Mouse (Mus musculus) ovary, adult 18-20 months (tissue): Measurements from ENCODE around the gene Fzr1.
A peak's percentile ranks its signal among the peaks of the same experiment; 100 is the strongest.

Source experiments
- DNase-seq: peaks from one replicate; pipeline ENCODE4 v3.0.0; 2022; ENCODE audit warnings: low spot score, mixed read lengths

The Fzr1 gene

DNA sequence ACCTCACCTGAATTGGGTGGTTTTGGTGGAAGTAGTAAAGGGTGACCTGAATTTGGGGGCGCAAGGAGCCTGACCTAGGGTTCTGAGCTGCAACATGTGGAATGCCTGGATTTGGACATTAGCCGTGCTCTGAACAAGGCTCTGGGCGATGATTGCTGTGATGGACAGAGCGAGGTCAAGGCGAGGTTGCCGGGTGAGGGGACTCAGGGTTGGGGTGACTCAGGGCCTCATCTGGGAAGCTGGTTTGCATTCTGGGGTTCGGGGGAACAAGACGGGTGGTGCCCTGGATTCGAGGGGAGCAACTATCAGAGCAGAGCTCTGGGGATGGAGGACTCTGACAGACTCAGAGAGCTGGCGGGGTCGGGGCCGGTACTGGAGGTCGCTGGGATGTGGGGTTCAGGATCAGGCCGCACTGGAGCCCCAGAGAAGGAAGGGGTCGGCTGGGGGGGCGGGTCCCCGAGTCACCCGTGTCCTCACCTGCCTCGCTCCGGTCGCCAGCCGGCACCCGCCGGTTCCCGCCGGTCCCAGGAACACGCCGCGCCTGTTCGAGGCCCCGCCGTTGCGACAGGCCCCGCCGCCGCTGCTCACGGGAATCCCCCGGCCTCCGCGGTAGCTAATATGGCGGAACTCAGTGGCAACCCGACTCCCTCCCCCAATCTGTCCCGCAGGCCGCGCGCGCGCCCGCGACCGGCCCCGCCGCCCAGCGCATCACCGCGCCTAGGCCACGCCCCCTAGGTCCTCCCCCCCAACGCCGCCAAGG is at the start of gene Fzr1:
TSS of gene Fzr1 (minus strand) at position 724 of the 760 bp plus-strand sequence.
- no peak for DNase-seq

DNA sequence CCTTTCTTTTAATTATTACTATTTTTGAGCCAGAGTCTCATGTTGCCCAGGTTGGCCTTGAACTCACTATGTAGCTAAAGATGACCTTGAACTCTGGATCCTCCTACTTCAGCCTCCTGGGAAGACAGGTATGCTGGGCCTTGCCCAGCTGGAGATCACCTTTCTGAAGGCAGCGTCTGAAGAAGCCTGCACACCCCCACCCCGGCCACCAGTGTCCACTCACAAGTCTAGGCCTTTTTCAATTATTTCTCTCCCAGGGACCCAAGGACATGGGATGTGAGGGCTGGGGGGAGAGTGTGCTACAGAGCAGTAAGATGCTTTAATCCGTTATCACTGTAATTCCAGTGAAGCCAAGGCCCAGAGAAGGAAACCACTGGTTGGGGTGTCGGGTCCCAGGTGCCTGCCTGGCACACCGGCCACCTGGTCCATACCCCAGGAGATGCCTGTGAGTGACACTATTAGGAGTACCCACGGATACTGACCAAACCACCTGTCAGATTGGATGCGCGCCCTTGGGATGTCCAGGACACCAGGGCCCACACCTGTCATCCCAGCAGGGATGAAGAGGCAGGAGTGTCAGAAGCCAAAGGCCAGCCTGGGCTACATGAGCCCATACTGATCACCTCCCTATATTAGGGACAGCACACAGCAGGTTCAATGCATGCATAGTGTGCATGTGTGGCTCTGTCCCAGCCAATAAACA is 49.6 kb upstream of the Fzr1 start:
- DNase-seq, result no peak

DNA sequence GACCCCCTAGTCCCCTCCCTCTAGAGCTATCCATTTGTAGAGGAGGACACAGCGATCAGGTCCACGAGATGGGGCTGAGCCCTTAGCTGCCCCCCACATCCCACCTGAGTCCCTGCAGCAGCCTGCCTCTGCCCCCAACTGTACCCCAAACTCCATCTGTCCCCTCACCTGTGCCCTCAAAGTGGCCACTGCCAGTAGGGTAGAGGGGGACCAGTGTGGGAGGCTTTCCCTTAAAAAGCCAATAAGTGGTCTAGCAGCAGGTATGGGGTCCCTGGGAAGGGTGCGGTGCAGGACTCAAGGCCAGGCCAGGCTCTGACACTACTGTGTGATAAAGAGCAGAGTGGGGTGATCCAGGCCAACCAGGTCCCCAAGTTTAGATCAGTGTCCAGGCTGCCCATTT is 49.0 kb upstream of the Fzr1 start:
- no peak for DNase-seq

DNA sequence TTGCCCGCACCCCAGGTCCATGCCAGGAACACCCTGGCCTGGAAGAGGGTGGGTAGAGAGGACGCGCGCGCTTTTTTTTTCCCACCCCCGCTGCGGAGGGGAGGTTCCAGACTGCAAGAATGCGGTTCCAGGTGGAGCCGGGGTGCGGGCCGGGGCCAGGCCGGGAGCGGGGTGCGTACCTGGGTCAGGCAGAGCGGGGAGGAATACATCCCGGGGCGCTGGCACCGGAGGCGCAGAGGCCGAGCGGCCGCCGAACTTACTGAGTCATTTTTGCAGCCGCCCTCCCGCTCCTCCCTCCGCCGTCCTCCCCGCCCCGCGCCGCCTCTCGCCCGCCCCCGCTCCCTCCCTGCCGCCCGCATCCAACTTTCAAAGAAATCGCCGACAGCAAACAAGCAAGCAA is 48.6 kb upstream of the Fzr1 start:
- peak; percentile 47 for DNase-seq

DNA sequence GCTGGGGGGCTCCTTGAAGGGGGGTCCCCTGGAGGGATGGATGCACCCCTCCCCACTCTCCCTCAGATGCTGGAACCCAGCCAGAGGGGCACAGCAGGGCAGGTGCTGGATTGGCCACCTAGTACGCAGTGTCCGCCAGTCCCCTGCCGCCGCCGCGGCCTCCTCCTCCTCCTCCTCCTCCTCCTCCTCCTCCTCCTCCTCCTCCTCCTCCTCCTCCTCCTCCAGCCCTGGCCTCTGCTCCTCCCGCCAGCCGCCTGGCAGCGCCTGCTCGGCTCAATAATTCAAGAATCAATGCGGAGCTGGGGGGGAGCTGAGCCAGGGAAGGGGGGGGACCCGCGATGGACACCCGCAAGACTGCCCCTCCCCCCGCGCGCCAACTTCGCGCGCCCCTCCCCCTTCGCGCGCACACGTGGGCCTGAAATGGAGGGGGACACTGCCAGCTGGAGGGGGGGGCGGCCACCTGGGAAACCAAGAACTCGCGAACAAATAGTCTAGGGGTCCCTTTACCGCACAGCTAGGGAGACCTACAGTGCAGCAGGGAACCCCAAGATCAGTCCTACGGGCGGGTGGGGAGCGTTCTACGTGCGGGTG is 47.9 kb upstream of the Fzr1 start:
- DNase-seq, result peak; percentile 15

DNA sequence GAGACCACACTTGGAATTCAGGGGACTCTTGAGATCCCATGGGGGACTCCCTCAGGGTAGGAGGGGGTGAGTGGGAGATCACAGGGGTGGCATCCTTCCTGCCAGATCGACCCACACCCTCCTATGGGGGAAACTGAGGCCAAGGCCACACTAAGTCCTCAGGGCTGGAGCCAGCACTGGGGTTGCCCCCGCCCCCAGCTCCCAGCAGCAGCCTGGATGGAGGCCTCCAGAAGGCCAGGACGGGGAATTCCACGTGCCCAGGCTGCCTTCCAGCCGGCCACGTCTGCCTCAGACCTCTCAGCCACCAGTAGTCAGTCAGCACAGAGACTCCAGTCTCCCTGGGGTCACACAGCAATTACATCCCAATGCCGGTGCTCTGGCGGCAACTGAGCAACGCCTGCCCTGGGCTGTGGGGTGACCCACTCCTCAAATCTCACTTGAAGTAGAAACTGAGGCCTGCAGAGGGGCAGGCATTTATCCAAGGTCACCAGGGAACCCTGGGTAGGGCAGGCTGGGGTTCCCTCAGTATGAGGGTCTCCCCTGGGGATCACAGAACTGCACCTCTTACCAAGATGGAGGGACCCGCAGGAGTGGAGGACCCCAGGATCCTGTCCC is 47.0 kb upstream of the Fzr1 start:
- peak; percentile 34 for DNase-seq

DNA sequence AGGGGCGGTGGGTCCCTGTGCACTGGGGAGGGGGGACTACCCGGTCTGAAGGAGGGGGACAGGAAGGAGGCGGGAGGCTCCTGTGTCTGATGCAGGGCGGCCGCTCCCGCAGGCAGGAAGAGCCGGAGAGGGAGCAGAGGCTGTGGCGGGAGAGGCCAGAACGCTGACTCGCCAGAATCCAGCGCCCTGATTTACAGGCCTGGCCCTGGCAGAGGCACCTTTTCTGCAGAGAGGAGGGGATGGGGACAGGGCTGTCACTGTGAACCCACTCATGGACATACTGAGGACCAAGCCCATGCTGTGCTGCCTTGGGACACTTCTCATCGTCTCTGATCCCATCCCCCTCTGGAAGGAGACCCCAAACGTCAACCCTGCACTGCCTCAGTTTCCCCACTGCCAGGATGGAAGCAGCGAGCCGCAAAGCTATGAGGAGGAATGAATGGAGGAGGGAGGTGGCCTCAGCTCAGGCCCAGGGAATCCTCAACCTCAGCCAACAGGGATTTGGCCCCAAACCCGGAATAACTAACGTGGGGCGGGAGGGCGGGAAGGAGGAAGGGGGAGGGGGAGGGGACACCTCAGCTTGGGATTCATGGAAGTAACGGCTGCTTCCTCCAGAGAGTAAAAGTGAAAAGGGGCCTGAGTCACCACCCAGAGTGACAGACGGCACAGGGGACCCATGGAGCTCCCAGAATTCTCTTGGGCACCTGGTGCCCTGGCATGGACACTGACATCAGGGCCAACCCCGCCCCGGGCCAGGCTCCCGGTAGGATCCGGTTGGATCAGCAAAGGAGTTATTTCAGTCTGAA is 46.1 kb upstream of the Fzr1 start:
- peak; percentile 22 for DNase-seq

DNA sequence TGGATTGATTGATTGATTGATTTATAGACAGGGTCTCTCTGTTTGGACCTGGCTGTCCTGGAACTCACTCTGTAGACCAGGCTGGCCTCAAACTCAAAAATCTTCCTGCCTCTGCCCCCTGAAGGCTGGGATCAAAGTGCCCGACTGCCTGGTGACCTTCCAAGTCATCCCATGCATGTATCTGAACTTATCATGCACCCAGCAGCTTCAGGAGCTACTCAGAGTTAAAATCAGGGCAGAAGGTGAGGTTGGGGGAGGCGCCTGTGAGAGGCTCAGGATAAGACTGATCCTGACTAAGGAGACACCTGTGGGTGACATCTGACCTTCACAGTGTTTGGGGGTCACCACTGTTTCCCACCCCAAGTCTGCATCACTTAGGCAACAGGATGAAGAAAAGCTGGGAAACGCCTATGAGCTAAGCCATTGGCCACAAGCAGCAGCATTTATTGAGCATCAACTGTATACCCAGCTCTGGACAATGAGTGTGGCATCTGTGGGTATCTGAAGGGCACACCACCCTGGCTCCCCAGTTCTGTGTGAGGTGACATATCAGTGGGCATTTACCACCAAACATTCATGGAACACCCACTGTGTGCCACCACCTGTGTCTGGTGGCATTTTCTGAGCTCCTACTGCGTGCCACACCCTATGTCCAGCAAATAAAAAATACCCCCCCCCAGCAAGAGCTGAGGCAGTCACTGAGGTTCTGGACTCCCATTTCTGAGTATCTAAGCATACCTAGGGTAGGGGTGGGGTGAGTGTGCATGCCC is 45.3 kb upstream of the Fzr1 start:
- DNase-seq, result no peak

DNA sequence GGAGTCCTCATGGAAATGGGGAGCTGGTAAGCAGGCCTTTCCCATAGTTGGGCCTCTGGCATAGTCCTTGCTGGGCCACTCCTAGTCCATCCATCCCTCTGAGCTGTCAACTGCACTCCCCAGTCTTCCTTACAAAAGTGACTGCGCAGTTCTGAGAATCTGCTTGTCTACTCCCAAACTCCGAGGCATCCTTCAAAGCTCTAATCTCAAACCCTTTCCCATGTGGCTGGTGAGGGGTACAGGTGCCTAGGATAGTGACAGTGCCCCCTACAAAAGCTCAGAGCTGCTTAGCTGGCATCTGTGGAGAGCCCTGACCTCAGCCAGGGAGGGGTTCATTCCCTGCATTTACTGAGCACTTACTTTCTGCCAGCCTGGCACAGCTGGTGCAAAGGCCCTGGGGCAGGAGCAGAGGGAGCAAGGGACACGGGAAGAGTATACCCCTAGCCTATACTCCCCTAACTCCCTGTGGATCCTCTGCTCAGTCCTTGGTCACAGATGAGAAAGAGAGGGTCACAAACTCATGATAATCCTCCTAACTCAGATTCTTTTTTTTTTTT is 44.4 kb upstream of the Fzr1 start:
- DNase-seq, result peak; percentile 1

DNA sequence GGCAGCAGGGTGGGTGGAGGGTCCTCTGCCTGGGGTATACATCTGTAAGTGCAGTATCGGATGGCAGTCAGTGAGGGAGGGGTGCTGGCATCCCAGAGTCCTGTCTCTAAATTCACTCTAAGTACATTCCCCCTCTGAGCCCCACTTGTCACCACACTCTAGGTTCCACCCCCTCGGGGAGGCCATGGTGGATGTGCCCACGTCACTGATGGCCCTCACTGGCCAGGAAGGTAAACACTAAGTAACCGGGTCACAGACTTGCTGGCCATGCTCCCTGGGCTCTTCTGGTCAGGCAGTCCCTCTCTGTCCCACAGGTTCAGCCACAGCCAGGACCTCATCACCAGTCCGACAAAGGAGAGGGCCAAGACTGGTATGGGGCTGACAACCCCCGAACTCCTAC is 43.9 kb upstream of the Fzr1 start:
- no peak for DNase-seq

DNA sequence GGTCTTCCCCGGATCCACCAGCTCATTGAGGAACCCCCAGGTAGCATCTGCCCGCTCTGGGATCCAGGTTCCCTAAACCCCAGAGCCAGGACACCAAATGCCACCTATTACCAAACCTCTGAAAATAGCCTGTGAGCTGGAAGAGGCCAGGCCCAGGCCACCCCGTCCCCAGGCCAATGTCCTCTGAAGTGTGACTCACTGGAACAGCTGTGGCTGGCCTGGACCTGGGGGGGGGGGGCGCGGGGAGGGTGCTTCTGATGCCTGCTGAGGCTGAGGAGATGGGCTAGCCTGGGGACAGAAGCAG is 43.4 kb upstream of the Fzr1 start:
- DNase-seq, result no peak

DNA sequence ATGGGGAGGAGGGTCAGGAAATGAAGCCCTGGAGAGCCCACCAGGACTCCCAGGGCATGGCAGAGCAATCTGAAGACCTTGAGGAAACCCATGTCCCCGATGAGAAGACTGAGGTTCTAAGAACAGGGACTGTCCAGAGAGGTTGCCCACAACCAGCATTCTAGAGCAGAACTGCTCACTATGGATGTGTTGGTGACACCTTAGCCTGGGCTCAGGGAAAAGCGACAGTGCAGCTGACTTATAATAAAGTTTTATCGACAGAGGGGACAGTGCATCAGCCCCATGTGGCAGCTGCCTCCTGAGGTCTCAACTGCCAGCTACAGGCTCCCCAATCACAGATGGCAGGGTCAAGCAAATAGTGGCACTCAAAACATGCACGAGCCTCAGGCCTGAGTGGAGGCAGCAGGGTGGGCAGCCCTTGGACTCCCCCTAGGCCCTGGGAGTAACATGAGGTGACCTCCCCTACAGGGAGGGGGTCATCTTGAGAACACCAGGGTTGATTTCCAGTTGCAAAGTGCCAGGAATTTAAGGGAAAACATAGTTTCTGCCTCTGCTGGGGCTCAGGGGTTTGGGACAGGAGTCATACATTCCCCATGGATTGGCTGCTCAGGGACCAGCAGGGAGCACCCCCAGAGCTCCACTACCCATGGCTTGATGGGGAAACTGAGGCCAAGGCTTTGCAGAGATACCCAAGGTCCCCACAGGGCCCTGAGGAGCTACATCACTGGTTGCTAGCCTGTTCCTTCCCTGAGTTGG is 42.9 kb upstream of the Fzr1 start:
- peak; percentile 1 for DNase-seq

DNA sequence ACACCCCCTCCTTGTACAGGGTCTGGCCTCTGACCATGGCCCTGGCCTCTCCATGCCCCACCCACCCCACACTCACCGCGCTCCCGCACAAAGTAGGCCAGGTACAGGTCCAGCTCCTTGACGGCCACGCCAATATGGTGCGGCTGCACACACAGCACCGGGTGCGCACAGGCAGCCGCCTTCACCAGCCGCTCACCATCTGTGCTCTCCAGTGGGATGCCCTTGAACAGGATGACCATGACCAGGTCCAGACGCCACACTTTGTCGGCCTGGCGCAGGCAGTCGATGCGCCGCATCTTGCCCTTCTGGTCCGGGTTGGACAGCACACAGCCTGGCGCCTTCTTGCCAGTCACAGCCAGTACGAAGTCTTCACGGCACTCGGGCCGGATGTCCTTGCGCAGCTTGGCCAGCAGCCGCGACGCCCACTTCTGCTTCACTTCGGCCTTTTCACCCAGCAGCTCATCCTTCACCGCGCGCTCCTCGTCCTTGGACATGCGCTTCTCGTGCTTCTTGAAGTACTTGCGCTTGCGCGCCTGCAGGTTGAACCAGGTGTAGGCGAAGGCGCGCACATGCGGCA is 42.0 kb upstream of the Fzr1 start:
- peak; percentile 70 for DNase-seq

DNA sequence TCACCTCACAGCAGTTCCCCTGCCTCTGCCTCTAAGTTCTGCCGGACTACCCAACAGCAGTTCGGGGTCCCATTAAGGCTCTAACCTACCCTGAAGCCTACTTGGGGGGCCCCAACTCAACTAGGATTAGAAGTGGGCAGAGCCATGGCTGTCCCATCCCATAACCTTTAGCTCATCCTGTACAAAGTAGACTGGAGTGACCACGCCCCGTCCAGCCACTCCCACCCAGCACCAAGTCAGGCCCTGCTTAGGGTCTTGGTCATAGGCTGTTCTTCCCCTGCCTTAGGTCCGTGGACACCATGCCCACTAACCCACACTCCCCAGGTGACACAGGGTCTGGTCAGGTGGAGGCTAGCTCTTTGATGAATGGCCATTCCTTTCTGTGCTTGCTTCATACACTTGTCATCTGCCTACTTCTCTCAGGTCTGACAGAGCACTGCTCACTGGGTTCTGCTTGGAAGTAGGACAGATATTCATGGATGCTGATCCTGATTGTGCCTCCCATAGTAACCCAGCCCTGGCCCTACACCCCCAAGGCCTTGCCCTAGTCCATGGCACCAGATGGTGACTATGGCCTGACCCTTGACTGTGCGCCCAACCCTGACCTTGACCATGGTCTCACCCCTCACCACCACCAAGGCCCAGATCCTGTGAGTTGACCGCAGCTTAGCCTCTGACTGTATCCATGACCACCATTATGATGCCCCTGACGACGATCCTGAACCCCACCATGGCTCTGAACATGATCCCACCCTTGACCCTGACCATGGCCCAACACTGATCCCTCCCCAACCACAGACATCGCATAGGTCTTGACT is 41.0 kb upstream of the Fzr1 start:
- peak; percentile 2 for DNase-seq

DNA sequence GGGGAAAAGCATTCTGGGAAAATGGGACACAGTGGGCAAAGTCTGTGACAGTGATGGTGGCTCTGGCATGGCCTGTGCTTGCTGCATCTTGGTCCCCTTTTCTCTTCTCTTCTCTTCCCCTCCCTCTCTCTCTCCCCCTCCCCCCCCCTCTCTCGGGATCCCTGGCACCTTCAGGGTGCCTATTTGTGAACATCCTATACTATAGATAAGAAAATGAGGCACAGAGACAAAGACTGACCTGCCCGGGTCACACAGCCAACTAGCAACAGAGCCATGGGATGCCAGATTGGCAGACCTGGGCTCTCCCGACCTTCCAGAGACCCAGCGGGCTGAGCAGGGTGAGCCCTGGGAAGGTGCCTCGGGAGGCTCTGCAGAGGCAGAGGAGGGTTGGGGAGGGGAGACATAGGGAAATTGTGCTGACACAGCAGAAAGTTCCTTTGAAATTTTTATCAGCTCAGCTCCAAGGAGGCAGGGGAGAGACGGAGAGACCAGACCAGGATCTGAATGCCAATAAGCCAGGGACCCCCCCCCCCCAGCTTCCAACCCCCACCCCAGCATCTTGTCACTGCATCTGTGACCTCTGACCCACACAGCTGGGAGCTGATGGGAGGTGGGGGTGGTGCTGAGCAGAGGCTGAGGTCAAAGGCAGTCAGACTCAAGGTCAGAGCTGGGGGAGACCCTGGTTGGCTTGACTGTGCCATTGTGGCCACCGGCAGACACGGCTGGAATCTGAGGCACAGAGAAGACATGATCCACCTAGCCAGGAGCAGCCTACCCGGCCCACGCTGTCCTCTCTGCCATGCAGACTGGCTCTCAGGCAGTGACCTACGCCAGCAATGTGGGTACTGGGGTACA is 40.1 kb upstream of the Fzr1 start:
- no peak for DNase-seq

DNA sequence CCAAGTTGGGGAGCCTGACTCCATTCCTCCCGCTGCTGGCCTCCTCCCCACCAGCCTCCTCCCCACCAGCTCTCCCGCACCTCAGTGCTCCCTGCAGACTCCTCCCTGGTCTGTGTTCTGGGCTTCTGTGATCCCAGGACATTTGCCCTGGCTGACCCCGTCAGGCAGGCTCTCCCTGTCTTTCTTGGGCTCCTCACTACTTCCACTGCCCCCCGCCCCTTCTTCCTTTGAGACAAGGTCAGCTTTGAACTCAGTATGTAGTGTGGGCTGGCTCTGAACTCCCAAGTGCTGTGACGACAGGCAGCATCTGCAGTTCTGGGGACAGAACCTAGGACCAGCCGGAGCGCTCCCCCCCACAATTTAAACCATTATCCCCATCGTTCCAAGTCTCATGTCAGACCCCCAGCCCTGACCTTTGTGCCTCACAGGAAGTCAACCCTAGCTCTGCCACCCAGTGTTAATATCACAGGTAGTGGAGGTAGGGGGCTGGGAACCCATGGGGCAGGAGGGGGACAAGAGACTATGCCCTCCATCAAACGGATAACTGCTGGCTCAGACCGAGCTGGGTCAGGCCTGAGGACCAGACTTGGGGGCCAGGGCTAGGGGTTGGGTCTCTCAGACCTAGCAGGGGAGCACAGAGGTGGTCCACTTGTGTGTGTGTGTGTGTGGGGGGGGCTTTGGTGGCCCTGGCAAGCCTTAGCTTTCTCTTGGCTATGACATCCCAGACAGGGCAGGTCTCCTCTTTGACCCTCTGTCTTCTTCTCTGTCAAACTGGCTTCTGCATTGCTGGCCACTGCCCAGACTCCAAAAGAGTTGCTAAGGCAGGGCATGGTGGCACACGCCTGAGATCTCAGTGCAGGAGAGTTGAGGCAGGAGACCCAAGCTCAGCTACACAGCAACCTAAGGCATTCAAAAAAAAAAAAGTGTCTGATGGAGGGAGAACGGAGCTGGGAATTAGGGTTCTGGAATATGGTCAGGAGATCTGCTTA is 39.2 kb upstream of the Fzr1 start:
- no peak for DNase-seq
